Mouse (Mus musculus) urinary bladder, postnatal 14 days (tissue): Measurements from ENCODE around the gene Ugt1a9.

ENCODE experiments used
- DNase-seq: peaks from one replicate; pipeline ENCODE4 v3.0.0; 2021; ENCODE audit warnings: low spot score

Ugt1a9 gene

DNA sequence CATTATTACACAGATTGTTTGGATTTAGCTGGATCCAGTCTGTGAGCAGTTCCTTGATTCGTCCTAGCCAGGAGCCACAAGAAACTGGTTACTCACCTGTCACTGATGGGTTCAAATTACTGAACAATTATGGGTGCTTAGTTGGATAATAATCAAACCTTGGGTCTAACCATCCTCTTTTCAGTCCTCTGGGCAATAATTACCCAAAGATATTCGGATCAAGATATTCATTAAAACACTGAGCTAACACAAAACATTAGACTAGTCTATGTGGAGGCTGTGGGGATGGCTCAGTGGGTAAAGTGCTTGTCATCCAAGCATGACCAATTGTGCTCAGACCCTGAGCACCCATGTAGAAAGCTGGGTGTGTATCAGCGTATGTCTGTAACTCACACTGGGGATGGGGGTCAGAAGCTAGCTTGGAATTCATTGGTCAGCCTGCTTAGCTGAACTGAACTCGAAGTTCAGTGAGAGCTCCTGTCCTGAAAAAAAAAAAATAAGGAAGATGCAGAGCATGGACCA, 165.4 kb downstream of the Ugt1a9 start:
- DNase-seq: no peak

DNA sequence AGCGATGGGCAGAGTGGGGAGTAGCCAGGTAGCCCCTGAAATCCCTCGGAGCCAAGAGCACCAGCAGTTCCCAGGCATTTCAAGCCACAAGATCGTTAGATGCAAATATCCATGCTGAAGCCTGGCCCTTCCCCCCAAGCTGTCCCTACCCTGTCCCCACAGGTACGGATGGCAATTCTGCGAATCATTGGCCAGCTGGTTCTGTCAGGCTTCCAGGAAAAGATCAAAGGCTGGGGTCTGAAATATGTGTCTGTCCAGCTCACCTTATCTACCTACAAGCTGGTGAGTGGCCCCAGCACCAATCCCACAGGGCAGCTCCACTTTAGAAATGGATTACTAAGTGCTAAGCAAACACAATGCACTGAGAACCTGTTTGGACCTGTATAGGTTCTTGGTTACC, 166.7 kb downstream of the Ugt1a9 start:
- DNase-seq: no peak

DNA sequence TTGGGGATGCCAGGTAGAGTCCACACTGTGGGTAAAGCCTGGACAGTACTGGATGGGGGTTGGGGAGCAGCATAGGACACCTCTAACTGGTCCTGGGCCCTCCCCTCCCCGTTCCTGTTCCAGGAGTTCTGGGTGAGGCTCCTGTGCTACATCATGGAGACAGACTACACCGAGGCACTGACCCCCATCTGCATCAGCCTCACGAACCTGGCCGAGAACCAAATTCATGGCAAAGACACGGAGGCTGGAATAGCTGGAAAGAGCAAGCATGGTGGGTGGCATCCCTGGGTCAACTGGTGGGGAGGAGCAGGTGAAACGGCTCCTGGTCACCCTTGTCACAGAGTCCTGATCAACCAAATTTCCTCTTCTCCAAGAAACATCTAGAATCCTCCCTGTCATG, 168.2 kb downstream of the Ugt1a9 start:
- no peak for DNase-seq

DNA sequence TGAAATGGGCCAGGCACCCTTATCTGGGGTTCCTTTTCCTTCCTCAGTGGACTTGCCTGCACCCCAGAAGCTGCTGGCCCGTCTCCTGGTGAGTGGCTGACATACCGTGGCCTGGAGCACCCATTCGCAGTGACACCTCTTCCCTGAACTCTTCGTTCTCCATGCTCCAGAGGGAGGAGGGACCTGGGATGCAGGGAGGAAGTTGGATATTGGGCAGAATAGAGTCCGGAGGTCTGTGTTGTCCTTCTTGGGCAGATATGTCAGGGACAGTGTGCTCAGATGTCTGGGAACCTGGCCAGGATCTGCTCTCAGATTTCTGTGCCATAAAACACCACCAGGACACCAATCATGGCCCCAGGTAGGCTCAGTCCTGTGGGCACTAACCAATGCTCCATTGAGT, 169.5 kb downstream of the Ugt1a9 start:
- DNase-seq: no peak

DNA sequence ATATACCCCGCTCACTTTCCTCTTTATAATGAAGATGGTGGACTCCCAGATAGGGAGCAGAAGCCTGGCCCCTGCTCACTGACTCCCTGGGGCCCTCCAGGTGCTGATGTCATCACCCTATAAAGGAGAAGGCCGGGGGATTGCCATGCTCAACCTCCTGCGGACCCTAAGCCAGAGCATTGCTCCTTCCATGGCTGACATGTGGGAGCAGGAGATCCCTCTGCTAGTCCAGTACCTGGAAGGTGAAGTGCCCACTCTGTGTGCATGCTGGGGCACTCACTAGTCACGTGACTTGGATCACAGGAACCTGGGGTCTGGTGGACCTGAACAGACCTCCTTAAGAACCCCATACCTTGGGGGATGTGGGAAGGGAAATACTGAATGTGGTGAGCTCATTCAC, 170.0 kb downstream of the Ugt1a9 start:
- DNase-seq: no peak

DNA sequence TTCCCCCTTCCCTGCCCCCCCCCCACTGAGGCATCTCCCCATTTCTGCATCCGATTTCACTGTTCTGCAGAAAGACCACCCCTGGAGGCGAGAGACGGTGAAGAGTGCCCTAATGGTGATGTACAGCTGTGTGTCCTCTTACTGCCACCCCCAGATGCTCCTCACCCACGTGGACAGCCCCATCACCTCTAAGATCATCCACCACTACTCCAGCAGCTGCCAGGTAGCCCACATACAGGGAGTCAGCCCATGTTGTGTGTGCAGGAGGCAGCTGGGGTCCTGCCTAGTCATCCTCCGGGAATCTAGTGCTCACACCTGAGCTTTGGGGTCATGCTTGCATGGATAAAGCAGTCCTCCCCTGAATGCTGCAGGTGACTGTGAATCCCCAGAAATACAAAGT, 173.3 kb downstream of the Ugt1a9 start:
- no peak for DNase-seq

DNA sequence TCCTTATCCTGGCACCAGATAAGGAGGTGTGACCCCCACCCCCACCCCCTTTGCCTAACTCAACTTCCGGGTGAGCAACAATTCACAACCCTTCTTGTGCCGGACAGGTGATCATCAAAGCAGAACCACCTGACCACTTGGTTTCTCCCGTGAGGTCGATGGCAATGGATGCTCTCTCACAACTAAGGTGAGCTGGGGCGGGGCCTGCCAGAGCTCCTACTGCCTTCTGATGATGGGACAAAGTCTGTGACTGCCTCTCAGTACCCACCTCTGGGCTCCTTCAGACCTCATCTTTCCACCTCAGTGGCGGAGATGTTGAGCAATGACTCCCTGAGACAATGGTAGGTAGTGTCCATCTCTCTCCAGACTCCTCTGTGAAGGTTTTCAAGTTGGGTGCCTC, 175.3 kb downstream of the Ugt1a9 start:
- no peak for DNase-seq

DNA sequence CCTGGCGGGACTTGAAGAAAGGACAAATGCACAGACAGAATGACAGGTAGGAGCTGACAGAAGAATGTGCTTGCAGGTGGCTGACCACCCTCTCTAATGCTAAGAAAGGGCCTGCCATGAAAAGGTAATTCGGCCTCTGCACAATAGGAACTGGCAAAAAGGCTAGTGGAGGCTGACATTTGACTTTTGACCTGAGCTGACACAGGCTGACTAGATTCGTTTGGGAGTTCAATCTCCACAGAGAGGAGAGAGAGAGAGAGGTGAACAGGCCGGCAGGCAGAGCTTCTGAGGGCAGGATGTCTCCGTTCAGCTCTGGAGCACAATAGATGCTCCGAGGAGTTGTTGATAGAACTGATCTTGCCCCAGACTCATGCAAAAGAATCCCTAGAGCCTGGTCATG, 175.8 kb downstream of the Ugt1a9 start:
- DNase-seq: no peak

DNA sequence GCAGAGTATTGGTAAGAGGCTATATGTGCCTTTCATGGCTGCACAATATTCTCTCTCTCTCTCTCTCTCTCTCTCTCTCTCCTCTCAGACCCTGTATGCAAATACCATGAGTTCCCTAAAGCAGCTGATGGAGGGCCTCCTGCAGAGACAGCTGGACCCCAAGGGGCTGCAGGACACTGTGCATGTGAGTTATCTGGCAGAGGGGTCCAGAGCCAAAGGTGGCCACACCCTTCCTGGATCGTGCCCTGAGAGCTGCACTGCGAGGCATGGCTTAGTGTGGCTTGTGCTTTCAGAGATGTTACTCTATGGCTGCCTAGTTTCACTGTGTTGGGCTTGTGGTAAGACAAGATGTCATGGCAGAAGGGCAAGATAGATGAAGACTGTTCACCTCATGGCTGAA, 177.1 kb downstream of the Ugt1a9 start:
- no peak for DNase-seq

DNA sequence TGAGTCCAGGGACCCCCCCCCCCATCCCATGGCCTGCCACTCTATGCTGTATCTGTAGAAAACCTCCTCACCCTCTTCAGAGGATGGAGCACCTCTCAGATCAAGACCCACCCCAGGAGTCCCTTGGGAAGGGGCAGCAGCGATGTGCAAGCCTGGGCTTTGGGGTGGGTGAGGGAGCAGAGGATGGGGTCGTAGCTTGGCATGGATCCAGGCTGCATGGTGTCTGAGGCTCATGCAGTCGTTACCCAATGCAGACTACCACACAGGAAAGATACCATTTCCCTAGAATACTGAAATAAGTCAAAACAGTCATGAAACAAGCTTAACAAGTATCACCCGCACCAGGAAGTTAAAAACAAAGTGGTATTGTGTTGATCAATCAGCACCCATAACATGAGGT, 178.1 kb downstream of the Ugt1a9 start:
- no peak for DNase-seq

DNA sequence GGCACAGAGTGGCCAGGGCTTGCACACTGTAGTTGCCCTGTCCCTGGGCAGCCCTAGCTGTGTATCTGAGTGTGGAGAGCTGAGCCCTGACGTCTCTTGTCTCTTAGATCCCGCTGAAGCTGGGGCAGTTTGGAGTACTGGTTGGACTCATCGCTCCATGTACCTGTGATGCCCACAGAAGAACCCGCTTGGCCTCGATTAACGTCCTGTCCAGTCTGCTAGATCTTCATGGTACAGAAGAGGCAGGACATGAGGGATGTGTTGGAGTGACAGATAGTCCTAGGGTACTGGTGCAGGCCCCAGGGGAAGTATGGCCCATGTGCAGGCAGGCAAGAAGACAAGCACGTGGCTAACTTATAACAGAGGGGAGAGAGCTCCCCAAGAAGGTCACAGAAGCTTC, 179.0 kb downstream of the Ugt1a9 start:
- DNase-seq: no peak

DNA sequence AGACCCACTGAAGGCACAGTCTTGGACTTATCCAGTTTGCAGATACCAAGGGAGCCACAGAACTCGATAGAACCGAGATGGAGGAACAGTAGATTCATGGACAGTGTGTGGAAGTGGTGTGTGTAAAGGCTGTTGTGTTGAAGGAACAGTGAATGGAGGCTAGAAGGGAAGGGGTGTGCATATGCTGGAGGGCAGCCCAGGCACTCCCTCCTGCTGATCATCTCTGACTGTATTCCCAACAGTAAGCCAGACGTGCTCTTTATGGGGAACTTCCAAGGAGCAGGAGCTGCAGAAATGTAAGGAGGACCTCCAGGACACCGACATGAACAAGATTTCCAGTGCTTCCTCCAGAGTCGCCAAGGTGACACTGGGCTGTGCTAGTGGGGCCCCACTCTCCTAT, 179.4 kb downstream of the Ugt1a9 start:
- DNase-seq: no peak

DNA sequence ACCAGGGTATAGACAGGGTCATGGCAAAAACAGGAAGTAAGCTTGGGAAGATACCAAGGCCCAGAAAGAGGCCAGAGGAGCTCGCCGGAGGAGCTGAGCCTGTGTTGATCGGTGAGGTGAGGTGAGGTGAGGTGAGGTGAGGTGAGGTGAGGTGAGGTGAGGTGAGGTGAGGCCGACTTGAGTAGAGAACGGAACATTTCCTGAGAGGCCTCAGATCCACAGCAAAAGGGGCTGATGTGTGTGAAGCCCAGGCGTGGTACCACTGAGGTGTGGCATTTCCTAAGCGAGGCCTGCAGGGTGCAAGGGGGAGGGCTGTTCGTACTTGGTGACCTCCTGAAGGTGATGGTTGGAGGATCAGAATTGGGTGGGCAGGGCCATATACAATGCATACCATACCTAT, 182.5 kb downstream of the Ugt1a9 start:
- DNase-seq: no peak

DNA sequence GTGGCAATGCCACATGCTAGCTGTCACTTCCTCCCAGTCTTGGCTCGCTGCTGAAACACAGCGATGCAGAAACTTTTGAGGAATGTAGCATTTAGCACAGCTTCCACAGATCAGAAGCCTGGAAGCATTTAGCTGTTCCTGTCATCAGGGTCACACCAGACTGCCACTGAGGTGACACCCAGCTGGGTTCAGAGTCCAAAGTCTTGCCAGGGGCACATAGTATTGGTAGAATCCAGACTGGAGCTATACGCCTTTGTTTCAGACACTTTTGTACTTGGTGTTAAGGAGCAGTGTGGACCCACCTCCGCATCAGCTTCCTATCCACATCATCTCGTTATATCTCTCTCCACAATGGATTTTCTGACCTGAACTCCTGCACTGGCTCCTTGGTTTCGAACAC, 182.9 kb downstream of the Ugt1a9 start:
- no peak for DNase-seq

DNA sequence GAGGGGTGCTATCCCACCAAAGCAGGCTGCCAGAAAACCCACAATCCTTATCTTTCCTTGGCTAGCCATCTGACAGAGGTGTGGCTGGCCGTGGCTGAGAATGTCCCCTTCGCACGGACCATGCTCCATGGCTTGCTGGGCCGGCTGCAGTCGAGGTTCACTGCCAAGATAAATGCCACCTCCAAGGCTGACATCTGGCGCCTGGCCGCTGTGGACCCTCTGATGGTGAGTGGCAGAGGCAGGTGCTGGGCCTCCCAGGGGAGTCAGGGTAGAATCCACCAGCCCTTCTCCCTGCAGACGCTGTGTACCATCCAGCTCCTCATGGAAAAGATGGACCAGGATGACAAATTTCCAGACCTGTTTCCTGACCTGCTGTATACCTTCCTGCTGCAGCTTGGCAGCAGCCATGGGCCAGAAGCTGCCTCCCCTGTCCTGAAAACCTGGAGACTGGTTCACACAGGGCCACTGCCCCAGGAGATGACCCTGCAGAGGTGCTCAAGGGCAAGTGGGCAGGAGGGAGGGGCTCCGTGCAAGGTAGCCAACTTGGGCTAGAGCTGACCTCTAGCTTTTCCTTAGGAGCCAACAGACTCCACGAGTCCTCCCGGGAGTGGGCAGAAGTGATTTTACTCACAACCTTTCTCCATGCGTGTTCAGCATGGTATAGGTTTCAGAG, 184.3 kb downstream of the Ugt1a9 start:
- DNase-seq: no peak

DNA sequence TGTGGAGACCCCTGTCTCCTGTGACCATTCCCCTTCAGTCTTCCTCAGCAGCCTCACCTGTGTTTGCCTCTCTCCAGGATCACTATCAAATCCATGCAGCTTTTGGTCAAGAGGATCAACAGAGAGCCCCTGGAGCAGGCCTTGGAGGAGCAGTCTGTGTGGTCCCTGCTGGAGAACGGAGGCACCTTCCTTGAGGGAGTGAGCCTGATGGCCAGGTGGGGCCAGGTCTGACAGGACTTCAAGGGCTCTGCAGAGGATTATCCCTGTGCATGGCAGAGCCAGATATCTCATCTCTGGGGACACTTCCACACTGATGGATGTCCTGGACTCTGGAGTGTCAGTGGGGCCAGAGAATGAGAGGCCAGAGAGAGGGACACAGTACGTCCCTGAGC, 184.9 kb downstream of the Ugt1a9 start:
- no peak for DNase-seq

DNA sequence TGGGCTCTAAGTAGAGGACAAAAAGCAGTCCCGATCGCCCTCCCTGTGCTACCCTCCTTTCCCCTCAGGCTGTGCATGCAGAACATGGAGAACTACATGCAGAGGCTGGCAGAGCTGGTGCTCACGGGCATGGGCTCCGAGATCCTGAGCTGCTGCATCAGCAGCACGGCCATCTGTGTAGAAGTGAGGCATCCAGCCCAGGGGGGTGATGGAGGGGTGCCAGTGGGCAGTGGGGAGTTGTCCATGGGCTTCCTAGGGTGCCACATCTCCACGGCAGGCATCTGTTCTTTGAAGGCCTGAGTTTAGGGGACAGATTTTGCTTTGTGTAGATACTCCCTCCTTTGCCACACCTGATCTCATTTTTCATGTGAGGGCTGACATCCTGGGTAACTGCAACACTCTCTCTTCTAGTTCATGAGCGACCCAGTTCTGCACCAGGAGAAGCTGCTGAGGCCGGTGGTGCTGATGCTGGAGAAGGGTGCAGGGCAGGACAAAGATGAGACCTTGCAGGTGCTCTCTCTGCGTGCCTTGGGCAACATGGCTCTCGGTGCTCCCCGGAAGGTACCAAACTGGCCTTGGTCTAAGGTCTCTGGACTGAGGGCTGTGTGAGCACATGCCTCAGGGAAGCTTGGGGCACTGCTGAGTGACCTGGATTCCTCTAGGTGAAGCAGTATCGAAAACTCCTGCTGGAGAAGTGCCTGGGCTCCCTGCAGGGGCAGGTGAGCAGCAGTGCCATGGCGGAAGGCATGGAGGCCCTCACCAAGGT, 185.6 kb downstream of the Ugt1a9 start:
- DNase-seq: no peak

DNA sequence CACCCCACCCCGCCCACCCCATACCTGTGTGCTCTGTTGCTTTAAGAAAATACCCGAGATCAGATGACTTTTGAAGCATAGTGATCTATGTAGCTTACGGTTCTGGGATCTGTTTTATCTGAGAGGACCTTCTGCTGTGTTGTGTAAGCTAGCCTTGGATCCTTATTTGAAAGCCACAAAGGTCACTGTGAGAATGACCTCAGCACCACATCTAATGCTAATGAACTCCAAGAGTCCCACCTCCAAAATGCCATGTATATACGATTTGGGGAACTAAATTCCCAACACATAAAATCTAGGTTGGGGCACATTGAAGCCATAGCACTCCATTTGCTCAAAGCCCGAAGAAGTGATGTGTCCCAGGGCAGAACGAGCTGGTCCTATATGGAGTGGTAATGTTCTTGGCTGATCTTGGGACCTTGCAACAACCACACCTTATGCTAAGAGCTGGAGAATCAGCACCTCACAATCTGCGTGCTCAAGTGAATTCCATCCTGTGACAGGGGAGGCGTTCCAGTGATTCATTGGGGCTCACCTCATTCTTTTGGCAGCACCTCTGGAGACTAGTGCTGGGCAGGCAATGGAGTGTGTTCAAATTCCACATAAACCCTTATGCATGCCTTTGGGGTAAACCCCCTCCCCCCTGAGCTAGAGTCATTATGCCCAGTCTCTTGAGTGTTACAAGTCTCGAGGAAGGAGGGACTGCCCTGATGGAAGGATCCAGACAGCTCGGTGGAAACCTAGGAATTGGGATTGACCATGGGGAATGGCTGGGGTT, 186.5 kb downstream of the Ugt1a9 start:
- DNase-seq: no peak

DNA sequence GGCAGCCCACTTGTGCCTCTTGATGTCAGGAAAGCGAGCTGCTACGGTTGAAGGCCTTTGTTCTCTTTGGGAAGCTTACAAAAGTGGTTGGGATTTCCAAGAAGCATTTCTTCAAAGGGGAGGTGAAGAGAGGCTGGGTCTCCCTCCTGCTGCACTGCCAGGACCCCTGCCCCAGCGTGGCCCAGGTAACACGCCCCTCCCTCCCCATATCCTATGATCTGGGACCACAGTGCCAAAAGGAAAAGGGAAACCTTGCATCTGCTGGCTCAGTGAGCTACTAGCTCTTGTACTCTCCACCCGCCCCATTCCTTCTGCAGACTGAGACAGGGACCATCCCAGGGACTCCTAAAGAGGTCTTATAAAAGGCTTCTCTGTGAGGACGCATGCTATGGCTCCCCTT, 187.1 kb downstream of the Ugt1a9 start:
- DNase-seq: no peak

DNA sequence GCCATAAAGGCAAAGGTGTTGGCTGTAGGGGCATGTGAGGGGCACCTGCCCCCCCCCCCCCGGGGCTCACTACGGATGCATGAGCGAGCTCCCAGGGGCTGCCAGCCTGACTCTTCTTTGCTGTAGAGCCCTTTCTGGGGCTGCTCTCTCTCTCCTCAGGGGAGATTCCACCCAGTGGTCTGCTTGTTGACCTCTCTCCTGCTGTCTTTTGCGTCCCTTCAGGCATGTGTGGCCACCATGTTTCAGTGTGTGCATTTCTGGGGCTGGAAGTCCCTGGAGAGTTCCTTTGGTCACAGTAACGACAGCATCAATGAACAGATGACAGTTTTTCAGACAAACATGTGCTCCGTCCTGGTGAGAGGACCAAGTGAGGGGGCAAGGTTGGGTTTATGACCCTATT, 187.8 kb downstream of the Ugt1a9 start:
- no peak for DNase-seq

DNA sequence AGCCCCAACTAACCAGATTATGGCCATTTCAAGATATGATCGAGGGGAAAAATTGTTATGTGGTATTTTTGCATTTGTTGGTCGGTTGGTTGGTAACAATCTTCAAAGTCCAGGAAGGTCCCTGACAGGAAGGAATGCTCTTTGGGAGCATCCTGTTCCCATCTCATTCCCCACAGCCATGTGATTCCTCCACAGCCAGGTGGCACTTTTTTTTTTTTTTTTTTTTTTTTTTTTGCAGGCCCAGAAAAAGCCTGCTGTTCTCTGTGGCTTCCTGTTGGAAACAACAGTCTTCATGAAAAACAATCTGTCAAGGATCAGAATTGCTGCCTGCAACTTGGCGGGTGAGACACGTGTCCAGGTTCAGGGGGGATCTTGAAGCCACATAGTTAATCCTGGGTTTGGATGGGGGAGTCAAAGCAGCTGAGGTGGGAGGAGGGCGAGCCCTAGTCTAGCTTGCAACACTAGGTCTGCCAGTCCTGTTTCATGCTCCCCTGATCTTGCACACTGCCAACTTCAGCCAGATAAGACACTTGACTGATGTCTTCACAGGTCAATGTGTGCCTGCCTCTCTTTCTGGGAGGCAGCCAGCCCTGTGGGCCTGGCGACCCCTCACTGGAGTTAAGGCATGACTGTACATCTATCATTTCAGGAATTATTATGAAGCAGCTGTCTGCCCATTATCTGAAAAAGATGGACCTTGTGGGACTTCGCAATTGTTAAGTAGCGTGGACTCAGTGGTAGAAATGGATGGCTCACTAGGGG, 188.5 kb downstream of the Ugt1a9 start:
- peak; percentile 78 for DNase-seq

DNA sequence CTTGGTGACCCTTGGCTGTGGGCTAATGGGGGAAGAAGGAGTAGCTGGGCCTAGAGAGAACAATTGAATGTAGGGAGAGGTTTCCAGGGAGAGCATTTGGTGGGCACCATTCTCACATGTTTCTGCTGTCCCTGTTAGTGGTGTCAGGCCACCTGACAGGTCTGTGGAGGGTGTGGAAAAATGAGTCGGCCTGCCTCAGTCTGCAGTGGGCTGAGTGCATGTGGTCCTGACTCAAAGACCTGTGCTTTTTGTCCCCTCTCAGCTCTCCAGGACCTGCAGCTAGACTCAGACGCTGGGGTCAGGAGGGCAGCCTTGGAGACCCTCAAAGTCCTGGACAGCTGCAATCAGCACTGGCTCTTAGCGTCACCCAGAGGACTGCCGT, 189.0 kb downstream of the Ugt1a9 start:
- no peak for DNase-seq
